Mouse (Mus musculus) gastrocnemius, adult 8-10 months (tissue): ENCODE measurements around the gene Ppp1r12c. TPM values are rescaled to one million over a fixed set of nuclear protein-coding genes. Genes with fewer than 3 reads are reported as not detected.

Experiments used
- DNase-seq, 2 experiments: peaks; one replicate each; pipeline ENCODE4 v3.0.0; 2022; ENCODE audit warnings: low spot score in 2 of 2
- microRNA-seq: library from miRNA; unstranded; fragments of <30 nt; microRNA quantifications from one replicate; pipeline ENCODE4 v1.2.0, GENCODE M21; 2022
- total RNA-seq, 4 experiments: library from RNA; stranded (reverse); gene quantifications; 2 replicates each; pipeline ENCODE4 v1.2.4; 2022

The Ppp1r12c gene
- total RNA-seq, 4 experiments from 2014 or later, result 11.6 to 17.2 (median 16.7) TPM

- DNase-seq, result no peak
Measured at GRCm38 (mm10) chr7:4437721-4438120, 63.8 kb downstream of the Ppp1r12c start.

GRCm38 (mm10) chr7:4432026-4432425 lies 69.5 kb downstream of the Ppp1r12c start:
- no peak for DNase-seq

- peak; percentile 44 to 49 for DNase-seq
Measured at GRCm38 (mm10) chr7:4431548-4431947, 69.9 kb downstream of the Ppp1r12c start.

Small RNA genes within 50 kb of the gene (microRNA-seq; reads per million reads assigned to microRNA genes)
- not detected for gene Gm24605

Other genes with a start within 250 kb of the Ppp1r12c start
- not detected for gene Ncr1, start 164.0 kb downstream of the Ppp1r12c start, total RNA-seq
- gene Gp6, start 103.9 kb downstream of the Ppp1r12c start, total RNA-seq, result under 1 TPM in 1 of 4 experiments, not detected in 3; 0.34 TPM
- 10 to 100 TPM; 12.2 to 17.6 (median 14.3) TPM for gene Rdh13, start 56.0 kb downstream of the Ppp1r12c start, total RNA-seq
- gene Eps8l1, start 41.0 kb downstream of the Ppp1r12c start, total RNA-seq, result 1 to 10 TPM in 3 of 4 experiments, under 1 TPM in 1; 0.67 to 3.4 (median 2.3) TPM
- 100 to 1,000 TPM; 464 to 544 (median 482) TPM for gene Tnnt1, start 14.7 kb upstream of the Ppp1r12c start, total RNA-seq
- gene Tnni3, start 22.5 kb upstream of the Ppp1r12c start, total RNA-seq, result 1 to 10 TPM; 1.8 to 3.0 (median 2.3) TPM
- under 1 TPM in 1 of 4 experiments, not detected in 3; 0.13 TPM for gene Dnaaf3, start 30.8 kb upstream of the Ppp1r12c start, total RNA-seq
- under 1 TPM in 1 of 4 experiments, not detected in 3; 0.15 TPM for gene Syt5, start 45.9 kb upstream of the Ppp1r12c start, total RNA-seq
- not detected for gene Ptprh, start 102.4 kb upstream of the Ppp1r12c start, total RNA-seq
- 1 to 10 TPM; 1.4 to 2.3 (median 2.0) TPM for gene Tmem86b, start 129.7 kb upstream of the Ppp1r12c start, total RNA-seq
- gene Ppp6r1, start 157.3 kb upstream of the Ppp1r12c start, total RNA-seq, result 10 to 100 TPM; 48.2 to 53.4 (median 49.4) TPM
- gene Hspbp1, start 183.4 kb upstream of the Ppp1r12c start, total RNA-seq, result 10 to 100 TPM; 23.4 to 28.8 (median 24.4) TPM
- gene Brsk1, start 188.9 kb upstream of the Ppp1r12c start, total RNA-seq, result under 1 TPM; 0.13 to 0.49 (median 0.39) TPM
- not detected for gene Tmem150b, start 223.6 kb upstream of the Ppp1r12c start, total RNA-seq
- 1 to 10 TPM; 3.5 to 5.2 (median 4.8) TPM for gene Kmt5c, start 238.4 kb upstream of the Ppp1r12c start, total RNA-seq